In genomic region chr2:8639282-8639681, GRCm38 (mm10) we compare ENCODE assay signal across 9 mouse cellular contexts.
A peak's percentile ranks its signal among the peaks of the same experiment; 100 is the strongest.
DNase-seq lines count a peak whose midpoint lies in the region; ATAC-seq and TF ChIP-seq lines count a peak whose summit lies in the region.
"Had no signal": no experiment of that assay in that cellular context is flagged by ENCODE, and none has a peak within 500 bp of the region (broad histone marks: within the 10 kb centered on the region; RNA-seq: fewer than 3 reads in every experiment).

No protein-coding gene starts in this region.

- H3K27ac ChIP-seq in forebrain, postnatal 0 days (ENCODE audit: low read depth, low read length) = no peak overlapping the region
- no peak overlapping the region for H3K27ac ChIP-seq in forebrain, embryonic 11.5 days (ENCODE audit: low read depth, low read length)
- no peak overlapping the region for H3K27ac ChIP-seq in midbrain, embryonic 11.5 days (ENCODE audit: low read depth, low read length)
- H3K27ac ChIP-seq in midbrain, embryonic 16.5 days (ENCODE audit: low read length) = no peak overlapping the region
- H3K27ac ChIP-seq: midbrain, embryonic 12.5 days had no signal

- H3K36me3 ChIP-seq in forebrain, postnatal 0 days (ENCODE audit: insufficient read depth) = no peaks in the 10 kb centered on the region
- no peaks in the 10 kb centered on the region for H3K36me3 ChIP-seq in forebrain, embryonic 11.5 days (ENCODE audit: control insufficient read depth, insufficient read depth, low read length)
- no peaks in the 10 kb centered on the region for H3K36me3 ChIP-seq in midbrain, embryonic 11.5 days (ENCODE audit: control insufficient read depth, insufficient read depth, low read length)
- H3K36me3 ChIP-seq in midbrain, embryonic 16.5 days (ENCODE audit: control insufficient read depth, insufficient read depth, low read length) = no peaks in the 10 kb centered on the region
- H3K36me3 ChIP-seq: midbrain, embryonic 12.5 days had no signal

- peak; percentile 68 for TF ChIP-seq CTCF in forebrain, postnatal 0 days (IDR thresholded peaks at IDR 0.05; ENCODE audit: low read depth)

- 51% methylated on average over 3 of the region's 3 CpGs for WGBS in forebrain, postnatal 0 days
- 46% methylated on average over 3 of the region's 3 CpGs for WGBS in forebrain, embryonic 11.5 days
- WGBS in midbrain, embryonic 11.5 days = 58% methylated on average over 3 of the region's 3 CpGs
- WGBS in midbrain, embryonic 16.5 days = 51% methylated on average over 3 of the region's 3 CpGs

- no peak overlapping the region for H3K4me3 ChIP-seq in forebrain, postnatal 0 days (ENCODE audit: low read depth, low read length)
- no peak overlapping the region for H3K4me3 ChIP-seq in forebrain, embryonic 11.5 days (ENCODE audit: low read depth, low read length)
- no peak overlapping the region for H3K4me3 ChIP-seq in midbrain, embryonic 11.5 days (ENCODE audit: low read depth, low read length)
- H3K4me3 ChIP-seq in midbrain, embryonic 16.5 days (ENCODE audit: low read depth, low read length) = no peak overlapping the region
- H3K4me3 ChIP-seq: midbrain, embryonic 12.5 days had no signal

- no peaks in the 10 kb centered on the region for H3K27me3 ChIP-seq in forebrain, postnatal 0 days (ENCODE audit: insufficient read depth, low read length)
- no peaks in the 10 kb centered on the region for H3K27me3 ChIP-seq in forebrain, embryonic 11.5 days (ENCODE audit: control insufficient read depth, insufficient read depth, low read length)
- H3K27me3 ChIP-seq in midbrain, embryonic 11.5 days (ENCODE audit: control insufficient read depth, insufficient read depth, low read length) = no peaks in the 10 kb centered on the region
- no peaks in the 10 kb centered on the region for H3K27me3 ChIP-seq in midbrain, embryonic 16.5 days (ENCODE audit: control insufficient read depth, insufficient read depth, low read depth, low read length)
- H3K27me3 ChIP-seq: midbrain, embryonic 12.5 days had no signal

- no peak overlapping the region for H3K9ac ChIP-seq in forebrain, postnatal 0 days
- no peak overlapping the region for H3K9ac ChIP-seq in forebrain, embryonic 11.5 days (ENCODE audit: low read length)
- H3K9ac ChIP-seq in midbrain, embryonic 11.5 days (ENCODE audit: low read length) = no peak overlapping the region
- H3K9ac ChIP-seq in midbrain, embryonic 16.5 days (ENCODE audit: low read depth, low read length) = no peak overlapping the region
- H3K9ac ChIP-seq: midbrain, embryonic 12.5 days had no signal

- H3K9me3 ChIP-seq in forebrain, postnatal 0 days (ENCODE audit: low read length) = no peaks in the 10 kb centered on the region
- no peaks in the 10 kb centered on the region for H3K9me3 ChIP-seq in forebrain, embryonic 11.5 days (ENCODE audit: control insufficient read depth, low read length)
- H3K9me3 ChIP-seq in midbrain, embryonic 11.5 days (ENCODE audit: control insufficient read depth, low read length) = no peaks in the 10 kb centered on the region
- no peaks in the 10 kb centered on the region for H3K9me3 ChIP-seq in midbrain, embryonic 16.5 days (replicated peaks; ENCODE audit: control insufficient read depth, low read length, poor library complexity, severe bottlenecking)
- H3K9me3 ChIP-seq: midbrain, embryonic 12.5 days had no signal

- DNase-seq in forebrain, postnatal 0 days = peak; percentile 41
- DNase-seq in forebrain, embryonic 11.5 days (ENCODE audit: low spot score) = no peak
- peak; percentile 86 for DNase-seq in midbrain, embryonic 11.5 days (ENCODE audit: low spot score, missing footprints)
- peak; percentile 17 for DNase-seq in adipocyte (ENCODE audit: low spot score)
- DNase-seq in frontal cortex, adult 2 months (ENCODE audit: extremely low spot score in 1 of 2, low spot score in 1 of 2) = no peak
- no peak for DNase-seq in left cerebral cortex, adult 9 months (ENCODE audit: low spot score in 2 of 2)

- no peaks in the 10 kb centered on the region for H3K4me1 ChIP-seq in forebrain, postnatal 0 days (ENCODE audit: insufficient read depth)
- H3K4me1 ChIP-seq in forebrain, embryonic 11.5 days (replicated peaks; ENCODE audit: control insufficient read depth, insufficient read depth, low read length) = no peaks in the 10 kb centered on the region
- no peaks in the 10 kb centered on the region for H3K4me1 ChIP-seq in midbrain, embryonic 11.5 days (ENCODE audit: control insufficient read depth, insufficient read depth, low read length)
- H3K4me1 ChIP-seq in midbrain, embryonic 16.5 days (ENCODE audit: control insufficient read depth, insufficient read depth, low read length) = no peaks in the 10 kb centered on the region
- H3K4me1 ChIP-seq: midbrain, embryonic 12.5 days had no signal

- H3K4me2 ChIP-seq in forebrain, postnatal 0 days (ENCODE audit: low read depth) = no peak overlapping the region
- H3K4me2 ChIP-seq in forebrain, embryonic 11.5 days (ENCODE audit: low read depth, low read length, severe bottlenecking) = no peak overlapping the region
- no peak overlapping the region for H3K4me2 ChIP-seq in midbrain, embryonic 11.5 days
- H3K4me2 ChIP-seq in midbrain, embryonic 16.5 days (ENCODE audit: low read length) = no peak overlapping the region
- H3K4me2 ChIP-seq: midbrain, embryonic 12.5 days had no signal

- ATAC-seq in forebrain, postnatal 0 days = no peak
- ATAC-seq in forebrain, embryonic 11.5 days (replicated peaks; ENCODE audit: low FRiP score) = no peak
- no peak for ATAC-seq in midbrain, embryonic 11.5 days (ENCODE audit: low FRiP score)
- ATAC-seq in midbrain, embryonic 16.5 days = no peak
- ATAC-seq in megakaryocyte-erythroid progenitor cell, adult 5-6 weeks (replicated peaks; ENCODE audit: low FRiP score, low TSS enrichment, poor library complexity, severe bottlenecking) = peak; percentile 63

Comparison
In these comparisons a context has a peak if more than half of its experiments do, and no peak if none do; other contexts are left out.
1. DNase-seq: peak in forebrain, postnatal 0 days (single experiment), midbrain, embryonic 11.5 days (single experiment) and adipocyte (single experiment); none in forebrain, embryonic 11.5 days (single experiment), frontal cortex, adult 2 months (0 of 2) and left cerebral cortex, adult 9 months (0 of 2).